Mouse (Mus musculus) liver, embryonic 13.5 days (tissue): ENCODE results near the gene Smc6. TPM values are rescaled to one million over a fixed set of nuclear protein-coding genes. Genes with fewer than 3 reads are reported as not detected.

Source experiments
- ATAC-seq: fragments of 200-750 bp; cut with Nextera tagmentation; 2 replicates; pipeline ENCODE4 v1.8.0; 2017; ENCODE audit warnings: low read depth, mild to moderate bottlenecking, moderate number of reproducible peaks, moderate library complexity
- DNase-seq: peaks from one replicate; pipeline ENCODE4 v3.0.0; 2022
- H3K27ac ChIP-seq: fragments of 300-500 bp; sonication (generic); 2 replicates; pipeline ENCODE4 v1.5.1; 2015; ENCODE audit warnings: moderate library complexity, mild to moderate bottlenecking, inconsistent platforms
- H3K27me3 ChIP-seq: fragments of 300-500 bp; sonication (generic); 2 replicates; pipeline ENCODE4 v1.6.1; 2015; ENCODE audit warnings: mild to moderate bottlenecking, inconsistent platforms
- H3K36me3 ChIP-seq: fragments of 300-500 bp; sonication (generic); 2 replicates; pipeline ENCODE4 v1.6.1; 2015; ENCODE audit warnings: mild to moderate bottlenecking, inconsistent platforms
- H3K4me1 ChIP-seq: fragments of 300-500 bp; sonication (generic); replicated peaks from 2 replicates; pipeline ENCODE4 v1.6.1; 2015; ENCODE audit warnings: inconsistent platforms
- H3K4me2 ChIP-seq: fragments of 300-500 bp; sonication (generic); 2 replicates; pipeline ENCODE4 v1.6.1; 2015; ENCODE audit warnings: inconsistent platforms, mild to moderate bottlenecking, moderate library complexity
- H3K4me3 ChIP-seq: fragments of 300-500 bp; sonication (generic); replicated peaks from 2 replicates; pipeline ENCODE4 v1.5.1; 2015; ENCODE audit warnings: mild to moderate bottlenecking, inconsistent platforms
- H3K9ac ChIP-seq: fragments of 300-500 bp; sonication (generic); 2 replicates; pipeline ENCODE4 v1.6.1; 2015; ENCODE audit warnings: mild to moderate bottlenecking, inconsistent platforms
- H3K9me3 ChIP-seq: fragments of 300-500 bp; sonication (generic); replicated peaks from 2 replicates; pipeline ENCODE4 v1.6.1; 2016; ENCODE audit warnings: inconsistent platforms
- WGBS: fragments of 180-500 bp; shearing (Covaris S2); methylation state at CpG from one replicate; pipeline ENCODE4 v1.1.7; 2015; ENCODE audit not compliant: insufficient replicate concordance; 5-methylcytosine and 5-hydroxymethylcytosine counted together
- polyA plus RNA-seq: library from polyadenylated mRNA; unstranded; fragments of >200 nt; fragmentation: Nextera tagmentation; extraction: Ambion mirVana; gene quantifications from 2 replicates; pipeline ENCODE4 v1.2.1, GENCODE M21; 2015

The Smc6 gene
- polyA plus RNA-seq, 1 experiment from 2014 or later: 93.3 TPM

- H3K4me3 ChIP-seq: no peak overlapping the region
- no peak for DNase-seq
- no peak overlapping the region for H3K9ac ChIP-seq
- H3K9me3 ChIP-seq: no peaks in the 10 kb centered on the region
- H3K4me2 ChIP-seq: no peak overlapping the region
- no peak overlapping the region for H3K27ac ChIP-seq
- no peaks in the 10 kb centered on the region for H3K4me1 ChIP-seq
- H3K36me3 ChIP-seq: peaks cover 2% of the 10 kb centered on the region
- WGBS: 36% methylated on average over 2 of the region's 2 CpGs
- H3K27me3 ChIP-seq: no peaks in the 10 kb centered on the region
- ATAC-seq: no peak
Measured at GRCm38 (mm10) chr12:11235996-11236395, 29.7 kb upstream of the Smc6 start.

- peaks cover 64% of the 10 kb centered on the region for H3K36me3 ChIP-seq
- H3K4me2 ChIP-seq: no peak overlapping the region
Measured at GRCm38 (mm10) chr12:11247460-11247859, 18.2 kb upstream of the Smc6 start.

DNA sequence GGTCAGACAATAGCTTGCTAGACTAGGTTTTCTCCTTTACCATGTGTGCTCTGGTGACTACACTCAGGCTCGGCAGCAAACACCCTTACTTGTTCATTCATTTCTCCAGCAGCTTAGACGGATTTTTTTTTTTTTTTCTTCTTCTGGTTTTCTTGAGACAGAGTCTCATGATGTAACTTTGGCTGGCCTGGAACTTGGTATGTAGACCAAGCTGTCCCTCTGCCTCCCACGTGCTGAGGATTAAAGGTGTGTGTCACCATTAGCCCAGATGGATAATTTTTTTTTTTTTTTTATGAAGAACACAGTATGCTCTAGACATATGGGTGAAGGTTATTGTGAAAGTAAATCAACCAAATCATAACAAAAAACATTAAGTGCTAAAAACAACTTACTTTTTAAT, 15.4 kb upstream of the Smc6 start:
- H3K9ac ChIP-seq: no peak overlapping the region
- DNase-seq (no peak), ATAC-seq (no peak)
- no peak overlapping the region for H3K27ac ChIP-seq
- H3K4me2 ChIP-seq: no peak overlapping the region
- no peaks in the 10 kb centered on the region for H3K4me1 ChIP-seq
- no peak overlapping the region for H3K4me3 ChIP-seq
- H3K9me3 ChIP-seq: no peaks in the 10 kb centered on the region
- peaks cover 63% of the 10 kb centered on the region for H3K36me3 ChIP-seq
- WGBS: 74% methylated on average over 3 of the region's 3 CpGs
- no peaks in the 10 kb centered on the region for H3K27me3 ChIP-seq

More at GRCm38 (mm10) chr12:11247460-11247859, 18.2 kb upstream of the Smc6 start:
- no peak overlapping the region for H3K9ac ChIP-seq
- no peak overlapping the region for H3K4me3 ChIP-seq
- H3K9me3 ChIP-seq: no peaks in the 10 kb centered on the region
- no peaks in the 10 kb centered on the region for H3K27me3 ChIP-seq
- DNase-seq (no peak), ATAC-seq (no peak)
- no peak overlapping the region for H3K27ac ChIP-seq
- 89% methylated on average over 1 of the region's 1 CpGs for WGBS
- H3K4me1 ChIP-seq: no peaks in the 10 kb centered on the region

DNA sequence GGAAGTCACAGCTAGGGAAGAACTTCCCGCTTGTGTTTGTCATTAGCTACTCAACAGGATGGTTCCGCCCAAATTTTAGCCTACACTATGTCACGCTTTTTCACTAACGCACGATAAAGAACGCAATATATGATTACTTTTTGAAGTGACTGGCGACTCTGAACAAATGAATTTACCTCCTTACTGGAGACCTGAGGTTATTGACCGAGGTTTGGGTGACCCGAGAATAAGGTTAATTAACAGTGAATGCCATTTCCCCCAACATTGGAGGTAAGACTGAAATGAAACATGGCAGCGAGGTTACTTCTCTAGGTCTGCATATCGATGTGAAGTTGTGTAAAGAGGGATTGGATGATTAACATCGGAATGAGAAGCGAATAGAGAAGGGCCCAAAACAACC, 791 bp upstream of the Smc6 start:
- Histone ChIP-seq H3K9me3 (no peaks in the 10 kb centered on the region), H3K4me1 (peaks cover 34% of the 10 kb centered on the region), H3K4me2 (peak overlapping the region; percentile 87), H3K27ac (peak overlapping the region; percentile 92), H3K36me3 (no peaks in the 10 kb centered on the region), H3K9ac (peak overlapping the region; percentile 98), H3K27me3 (no peaks in the 10 kb centered on the region), H3K4me3 (peak overlapping the region; percentile 91)
- ATAC-seq (no peak), DNase-seq (no peak)
- WGBS: under 1% methylated on average over 13 of the region's 13 CpGs

DNA sequence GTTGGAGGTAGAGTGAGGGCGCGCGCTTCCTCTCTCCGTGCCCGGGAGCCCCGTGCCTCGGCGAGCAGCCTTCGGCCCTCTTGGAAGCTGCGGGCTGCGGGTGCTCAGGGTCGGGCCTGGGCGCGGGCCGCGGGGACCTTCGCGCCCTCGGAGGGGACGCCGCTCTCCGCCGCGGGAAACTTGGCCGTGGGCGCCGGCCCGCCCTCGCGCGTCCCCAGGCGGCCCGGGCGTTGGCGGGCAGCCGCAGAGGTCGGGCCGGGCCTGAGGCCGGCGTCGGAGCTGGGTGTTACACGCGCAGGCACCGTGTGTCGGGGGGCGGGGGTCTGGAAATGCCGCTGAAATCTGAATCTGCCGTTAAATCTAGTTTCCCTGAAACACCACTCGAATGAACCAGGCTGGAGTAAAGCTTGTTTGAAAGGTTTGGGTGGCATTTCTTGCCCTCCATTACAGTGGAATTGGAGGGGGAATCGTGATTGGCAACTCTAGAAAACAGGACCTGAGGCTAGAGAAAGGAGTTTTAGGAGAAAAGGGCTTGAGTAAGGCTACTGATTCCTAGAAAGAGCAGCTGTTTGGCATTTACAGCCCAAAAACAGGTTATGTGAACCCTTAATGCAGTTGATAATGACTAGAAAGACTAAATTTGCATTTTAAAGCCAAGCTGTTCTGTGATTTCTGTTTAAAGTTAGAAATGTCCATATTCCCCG, 748 bp downstream of the Smc6 start:
- Histone ChIP-seq H3K4me1 (peaks cover 40% of the 10 kb centered on the region), H3K36me3 (no peaks in the 10 kb centered on the region), H3K27ac (peak overlapping the region; percentile 92), H3K27me3 (no peaks in the 10 kb centered on the region), H3K4me2 (peak overlapping the region; percentile 87), H3K9me3 (no peaks in the 10 kb centered on the region), H3K9ac (peak overlapping the region; percentile 98), H3K4me3 (peak overlapping the region; percentile 91)
- ATAC-seq (peak; percentile 58), DNase-seq (no peak)
- 1% methylated on average over 51 of the region's 51 CpGs for WGBS

DNA sequence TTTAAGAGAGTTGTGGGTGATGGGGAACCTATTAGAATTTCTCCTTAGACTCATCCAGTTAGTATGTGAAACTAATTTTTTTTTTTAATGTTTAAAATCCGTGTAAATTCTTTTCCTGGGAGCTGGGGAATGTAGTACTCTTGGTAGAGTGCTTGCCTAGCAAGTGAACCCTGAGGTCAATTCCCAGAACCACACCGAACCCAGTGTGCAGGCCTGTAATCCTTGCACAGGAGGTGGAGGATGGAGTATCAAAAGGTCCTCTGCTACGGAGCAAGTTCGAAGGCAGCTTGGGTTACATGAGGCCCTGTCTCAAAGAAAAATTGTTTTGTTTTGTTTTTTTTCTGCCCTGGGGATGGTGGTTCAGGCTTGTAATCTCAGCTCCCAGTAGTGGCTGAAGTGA, 1.3 kb downstream of the Smc6 start:
- WGBS: 7% methylated on average over 4 of the region's 4 CpGs
- Histone ChIP-seq H3K4me1 (peaks cover 40% of the 10 kb centered on the region), H3K27ac (peak overlapping the region; percentile 92), H3K9ac (peak overlapping the region; percentile 98), H3K36me3 (peaks cover 2% of the 10 kb centered on the region; the same call in 1 of the 2 replicates), H3K9me3 (no peaks in the 10 kb centered on the region), H3K4me3 (peak overlapping the region; percentile 91), H3K4me2 (peak overlapping the region; percentile 87), H3K27me3 (no peaks in the 10 kb centered on the region)
- ATAC-seq (no peak), DNase-seq (peak; percentile 1)

DNA sequence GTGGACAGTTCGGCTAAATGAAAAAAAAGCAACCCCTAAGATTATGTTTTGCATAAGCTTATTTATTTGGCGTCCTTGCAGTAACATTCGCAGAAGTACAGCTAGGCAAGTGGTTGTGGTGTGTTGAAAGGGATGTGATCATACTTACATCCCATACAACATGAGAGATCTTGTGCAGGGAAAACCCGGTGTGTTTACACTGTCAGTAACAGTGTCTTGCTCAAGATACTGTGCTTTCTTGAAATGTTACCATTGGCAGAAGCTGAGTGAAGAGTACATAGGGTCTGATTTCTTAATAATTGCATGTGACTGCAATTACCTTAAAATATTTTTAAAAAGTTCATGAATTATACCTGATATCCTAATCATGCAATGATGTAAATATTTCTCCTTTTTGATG, 6.9 kb downstream of the Smc6 start:
- ATAC-seq: no peak
- no peak overlapping the region for H3K9ac ChIP-seq
- H3K36me3 ChIP-seq: peaks cover 40% of the 10 kb centered on the region
- H3K4me1 ChIP-seq: peaks cover 22% of the 10 kb centered on the region
- no peaks in the 10 kb centered on the region for H3K9me3 ChIP-seq
- no peak overlapping the region for H3K27ac ChIP-seq
- DNase-seq: no peak
- H3K4me3 ChIP-seq: no peak overlapping the region
- H3K4me2 ChIP-seq: no peak overlapping the region
- H3K27me3 ChIP-seq: no peaks in the 10 kb centered on the region
- 88% methylated on average over 4 of the region's 4 CpGs for WGBS

- Histone ChIP-seq H3K36me3 (peaks cover 43% of the 10 kb centered on the region), H3K9me3 (no peaks in the 10 kb centered on the region), H3K4me1 (peaks cover 17% of the 10 kb centered on the region), H3K9ac (no peak overlapping the region), H3K4me3 (no peak overlapping the region), H3K27ac (no peak overlapping the region), H3K27me3 (no peaks in the 10 kb centered on the region), H3K4me2 (no peak overlapping the region)
- 85% methylated on average over 1 of the region's 1 CpGs for WGBS
- DNase-seq (no peak), ATAC-seq (no peak)
Measured at GRCm38 (mm10) chr12:11273185-11273584, 7.5 kb downstream of the Smc6 start.

DNA sequence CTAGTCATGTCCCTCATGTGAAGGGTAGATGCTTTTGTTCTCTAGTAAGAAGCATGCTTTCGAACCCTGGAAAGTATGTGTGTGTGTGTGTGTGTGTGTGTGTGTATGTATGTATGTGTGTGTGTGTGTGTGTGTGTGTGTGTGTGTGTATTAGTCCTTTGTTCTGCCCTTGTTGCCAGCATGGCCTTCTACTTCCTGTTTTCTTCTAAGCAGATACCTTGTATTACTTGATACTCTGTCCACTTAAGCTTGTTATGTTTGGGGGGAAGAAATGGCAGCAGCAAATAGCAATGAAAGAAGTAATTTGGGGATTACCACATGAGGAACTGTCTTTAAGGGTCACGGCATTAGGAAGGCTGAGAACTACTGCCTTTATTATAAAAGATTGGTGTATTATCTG, 10.9 kb downstream of the Smc6 start:
- Histone ChIP-seq H3K36me3 (peaks cover 70% of the 10 kb centered on the region), H3K4me2 (no peak overlapping the region), H3K9me3 (no peaks in the 10 kb centered on the region), H3K9ac (no peak overlapping the region), H3K4me3 (no peak overlapping the region), H3K27ac (no peak overlapping the region), H3K27me3 (no peaks in the 10 kb centered on the region), H3K4me1 (no peaks in the 10 kb centered on the region)
- ATAC-seq: no peak
- 82% methylated on average over 2 of the region's 2 CpGs for WGBS
- DNase-seq: no peak

DNA sequence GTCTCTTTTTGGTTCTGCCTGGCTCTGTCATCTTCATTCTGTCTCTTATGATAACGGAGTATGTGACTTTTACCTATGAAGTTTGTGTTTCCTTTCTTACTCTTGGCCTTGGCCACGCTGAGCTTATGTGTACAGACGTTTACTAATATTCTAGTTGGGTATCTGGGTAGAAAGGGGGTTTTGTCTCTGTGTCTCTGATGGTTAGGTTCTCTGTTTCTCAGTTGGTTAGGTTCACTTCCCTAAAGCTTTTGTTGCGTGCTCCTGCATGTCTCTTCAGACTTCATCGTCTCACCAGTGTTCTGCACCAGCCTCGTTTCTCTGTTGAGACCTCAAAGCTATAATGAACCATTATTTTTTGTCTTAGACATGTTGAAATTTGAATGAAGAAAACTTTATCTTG, 11.5 kb downstream of the Smc6 start:
- H3K36me3 ChIP-seq: peaks cover 71% of the 10 kb centered on the region
- ATAC-seq: no peak
- 83% methylated on average over 6 of the region's 6 CpGs for WGBS

DNA sequence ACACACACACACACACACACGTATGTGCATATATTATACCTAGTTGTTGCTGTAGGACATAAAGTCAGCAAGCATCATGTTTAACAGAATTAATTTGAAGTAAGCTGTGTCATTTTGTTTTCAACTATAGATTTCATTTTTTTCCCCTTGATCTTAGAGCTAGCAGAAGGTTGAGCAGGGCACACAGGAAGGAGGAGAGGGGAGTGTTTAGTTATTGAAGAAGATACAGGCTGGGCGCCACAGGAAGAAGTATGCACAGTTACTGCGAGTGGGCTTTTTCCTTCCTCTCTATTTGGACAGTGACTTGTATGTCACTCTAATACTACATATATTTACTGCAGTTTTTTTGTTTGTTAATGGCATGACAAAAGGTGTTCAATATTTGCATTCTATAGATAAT, 14.2 kb downstream of the Smc6 start:
- Histone ChIP-seq H3K4me3 (no peak overlapping the region), H3K4me2 (no peak overlapping the region), H3K4me1 (no peaks in the 10 kb centered on the region), H3K36me3 (peaks cover 64% of the 10 kb centered on the region), H3K27me3 (no peaks in the 10 kb centered on the region), H3K9ac (no peak overlapping the region), H3K9me3 (no peaks in the 10 kb centered on the region), H3K27ac (no peak overlapping the region)
- DNase-seq (no peak), ATAC-seq (no peak)
- WGBS: 67% methylated on average over 3 of the region's 3 CpGs

More for the DNA sequence above, 11.5 kb downstream of the Smc6 start:
- no peak overlapping the region for H3K9ac ChIP-seq
- no peak overlapping the region for H3K4me3 ChIP-seq
- no peak for DNase-seq
- no peak overlapping the region for H3K27ac ChIP-seq
- no peaks in the 10 kb centered on the region for H3K27me3 ChIP-seq
- no peaks in the 10 kb centered on the region for H3K4me1 ChIP-seq
- H3K9me3 ChIP-seq: no peaks in the 10 kb centered on the region
- no peak overlapping the region for H3K4me2 ChIP-seq

DNA sequence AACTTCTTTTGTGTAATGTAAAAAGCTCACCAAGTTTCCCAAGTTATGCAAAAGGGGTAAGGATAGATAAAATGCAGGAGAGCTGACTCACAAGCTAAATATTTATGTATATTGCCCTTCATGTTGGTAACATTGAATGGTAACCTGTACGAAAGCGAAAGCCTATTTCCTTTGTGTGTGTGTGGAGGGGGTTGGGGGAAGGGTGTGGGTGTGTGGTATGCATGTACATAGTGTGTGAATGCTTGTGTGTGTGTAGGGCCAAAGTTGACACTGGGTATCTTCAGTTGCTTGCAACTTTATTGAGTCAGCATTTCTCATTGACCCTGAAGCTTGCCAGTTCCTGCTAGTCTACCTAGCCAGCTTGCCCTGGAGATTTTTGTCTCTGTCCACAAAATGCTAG, 15.9 kb downstream of the Smc6 start:
- no peak for DNase-seq
- WGBS: 87% methylated on average over 2 of the region's 2 CpGs
- H3K4me2 ChIP-seq: no peak overlapping the region
- no peak overlapping the region for H3K4me3 ChIP-seq
- H3K9ac ChIP-seq: no peak overlapping the region
- H3K27ac ChIP-seq: no peak overlapping the region
- H3K9me3 ChIP-seq: no peaks in the 10 kb centered on the region
- peaks cover 70% of the 10 kb centered on the region for H3K36me3 ChIP-seq
- no peaks in the 10 kb centered on the region for H3K4me1 ChIP-seq
- no peaks in the 10 kb centered on the region for H3K27me3 ChIP-seq
- no peak for ATAC-seq
